ENCODE assay signal across 8 mouse cellular contexts in genomic region chr6:115676452-115677128, GRCm38 (mm10). TPM values are rescaled to one million over a fixed set of nuclear protein-coding genes. Genes with fewer than 3 reads are reported as not detected.
DNase-seq lines count a peak whose midpoint lies in the region; ATAC-seq and TF ChIP-seq lines count a peak whose summit lies in the region.

TSS of gene Raf1 (minus strand) at chr6:115676635.

- peak; percentile 98 for TF ChIP-seq POLR2A in olfactory bulb, adult 2 months (IDR thresholded peaks at IDR 0.05; ENCODE audit: insufficient read depth, low read depth, low read length)
- TF ChIP-seq POLR2A in thymus, adult 2 months (IDR thresholded peaks at IDR 0.05; ENCODE audit: control insufficient read depth, extremely low read depth, insufficient read depth, low read length, poor library complexity), result peak; percentile 94

- peak; percentile 11; the same call in 1 of the 2 replicates for TF ChIP-seq CTCF in layer of hippocampus, adult 2 months (conservative IDR thresholded peaks at IDR 0.05)
- no peak for TF ChIP-seq CTCF in lung, embryonic 14.5 days (IDR thresholded peaks at IDR 0.05; ENCODE audit: low read depth)
- TF ChIP-seq CTCF in olfactory bulb, adult 2 months (IDR thresholded peaks at IDR 0.05; ENCODE audit: insufficient read depth, low read depth, low read length), result no peak
- peak; percentile 74; the same call in 1 of the 2 replicates for TF ChIP-seq CTCF in thymus, adult 2 months (IDR thresholded peaks at IDR 0.05; ENCODE audit: borderline replicate concordance, control insufficient read depth, extremely low read depth, insufficient read depth, low read length, poor library complexity)

- under 1% methylated on average over 51 of the region's 51 CpGs for whole genome bisulfite sequencing in forebrain, embryonic 16.5 days
- WGBS in lung, embryonic 14.5 days, result under 1% methylated on average over 51 of the region's 51 CpGs
- 1% methylated on average over 51 of the region's 51 CpGs for WGBS in olfactory bulb, adult 2 months
- WGBS in thymus, adult 2 months, result under 1% methylated on average over 51 of the region's 51 CpGs

- H3K36me3 ChIP-seq in ES-E14 (ENCODE audit: control insufficient read depth, insufficient read depth, low read length, poor library complexity, severe bottlenecking), result no peaks in the 10 kb centered on the region
- no peaks in the 10 kb centered on the region for H3K36me3 ChIP-seq in forebrain, embryonic 16.5 days (ENCODE audit: control insufficient read depth, insufficient read depth)
- H3K36me3 ChIP-seq in lung, embryonic 14.5 days (ENCODE audit: insufficient read depth), result no peaks in the 10 kb centered on the region
- H3K36me3 ChIP-seq in thymus, adult 2 months (ENCODE audit: control insufficient read depth, insufficient read depth, low read length), result no peaks in the 10 kb centered on the region

- no peaks in the 10 kb centered on the region for H3K27me3 ChIP-seq in forebrain, embryonic 16.5 days (replicated peaks; ENCODE audit: control insufficient read depth, insufficient read depth, low read length)
- H3K27me3 ChIP-seq in lung, embryonic 14.5 days (ENCODE audit: insufficient read depth, low read length), result no peaks in the 10 kb centered on the region
- no peaks in the 10 kb centered on the region for H3K27me3 ChIP-seq in thymus, adult 2 months (ENCODE audit: control insufficient read depth, insufficient read depth, low read length)

- ATAC-seq in forebrain, embryonic 16.5 days, result peak; percentile 99
- peak; percentile 99 for ATAC-seq in lung, embryonic 14.5 days (ENCODE audit: insufficient read depth)

- H3K9me3 ChIP-seq in ES-E14 (ENCODE audit: control insufficient read depth, insufficient read depth, low read depth, low read length), result no peaks in the 10 kb centered on the region
- H3K9me3 ChIP-seq in forebrain, embryonic 16.5 days (ENCODE audit: control insufficient read depth, low read length), result no peaks in the 10 kb centered on the region
- H3K9me3 ChIP-seq in lung, embryonic 14.5 days (ENCODE audit: low read depth, low read length), result no peaks in the 10 kb centered on the region

- in situ Hi-C loops in ES-E14 (cut with MboI; ENCODE audit: low sequenced_read_pairs in 2 of 2, unreplicated experiment in 2 of 2), result no loop called here

- H3K4me1 ChIP-seq in ES-E14 (ENCODE audit: control insufficient read depth in 2 of 2, insufficient read depth in 2 of 2, low read length in 2 of 2, poor library complexity in 1 of 2), result peaks cover 5% of the 10 kb centered on the region in 2 experiments
- H3K4me1 ChIP-seq in forebrain, embryonic 16.5 days (replicated peaks; ENCODE audit: control insufficient read depth, insufficient read depth, low read length), result peaks cover 19% of the 10 kb centered on the region
- peaks cover 6% of the 10 kb centered on the region for H3K4me1 ChIP-seq in lung, embryonic 14.5 days (ENCODE audit: insufficient read depth)
- peaks cover 4% of the 10 kb centered on the region for H3K4me1 ChIP-seq in olfactory bulb, adult 2 months (ENCODE audit: control insufficient read depth, insufficient read depth, low read length)
- peaks cover 3% of the 10 kb centered on the region for H3K4me1 ChIP-seq in thymus, adult 2 months (replicated peaks; ENCODE audit: control insufficient read depth, insufficient read depth, low read length)

- peak within 1 kb of the TSS; percentile 99 for H3K9ac ChIP-seq in ES-E14 (ENCODE audit: insufficient read depth, low read depth, low read length, poor library complexity, severe bottlenecking)
- peak within 1 kb of the TSS; percentile 100 for H3K9ac ChIP-seq in forebrain, embryonic 16.5 days (replicated peaks; ENCODE audit: low read depth, low read length)
- H3K9ac ChIP-seq in lung, embryonic 14.5 days, result peak within 1 kb of the TSS; percentile 100

- H3K4me2 ChIP-seq in forebrain, embryonic 16.5 days (ENCODE audit: low read length), result peak within 1 kb of the TSS; percentile 67
- H3K4me2 ChIP-seq in lung, embryonic 14.5 days, result peak within 1 kb of the TSS; percentile 91

- peak; percentile 93 for DNase-seq in ES-E14 (ENCODE audit: low read depth, low spot score)
- peak; percentile 99 for DNase-seq in cerebellum, adult 11-12 months
- DNase-seq in heart, postnatal 36 days, result peak; percentile 98 to 99
- peak; percentile 97 to 100 for DNase-seq in layer of hippocampus, adult 2 months (ENCODE audit: low spot score in 2 of 2)
- peak; percentile 99 for DNase-seq in lung, embryonic 14.5 days
- peak; percentile 97 for DNase-seq in thymus, adult 2 months

- H3K4me3 ChIP-seq in ES-E14 (ENCODE audit: insufficient read depth in 1 of 2, low read depth in 1 of 2, low read length in 2 of 2, poor library complexity in 1 of 2, severe bottlenecking in 1 of 2), result peak within 1 kb of the TSS; percentile 79 to 93
- peak within 1 kb of the TSS; percentile 96 for H3K4me3 ChIP-seq in forebrain, embryonic 16.5 days (replicated peaks; ENCODE audit: low read length)
- H3K4me3 ChIP-seq in layer of hippocampus, adult 2 months, result peak within 1 kb of the TSS; percentile 90
- H3K4me3 ChIP-seq in lung, embryonic 14.5 days (ENCODE audit: low read depth, low read length), result peak within 1 kb of the TSS; percentile 100
- peak within 1 kb of the TSS; percentile 81 for H3K4me3 ChIP-seq in olfactory bulb, adult 2 months (ENCODE audit: insufficient read depth, low read depth, low read length)
- H3K4me3 ChIP-seq in thymus, adult 2 months (ENCODE audit: control insufficient read depth, insufficient read depth, low read length), result peak within 1 kb of the TSS; percentile 91

- intact Hi-C loops in heart, postnatal 36 days (cut with DNase I), result loop anchor here (2.0 to 5.0 kb wide), 4 partner anchors 16 to 129 kb away; partner anchors contain the start of gene Mkrn2

- peak within 1 kb of the TSS; percentile 88 for H3K27ac ChIP-seq in ES-E14 (ENCODE audit: insufficient read depth, low read depth, low read length, poor library complexity, severe bottlenecking)
- peak within 1 kb of the TSS; percentile 99 for H3K27ac ChIP-seq in forebrain, embryonic 16.5 days (ENCODE audit: low read length)
- H3K27ac ChIP-seq in layer of hippocampus, adult 2 months, result peak within 1 kb of the TSS; percentile 100
- H3K27ac ChIP-seq in lung, embryonic 14.5 days (ENCODE audit: low read depth), result peak within 1 kb of the TSS; percentile 99
- H3K27ac ChIP-seq in olfactory bulb, adult 2 months (ENCODE audit: insufficient read depth, low read depth, low read length), result peak within 1 kb of the TSS; percentile 96
- H3K27ac ChIP-seq in thymus, adult 2 months (ENCODE audit: control insufficient read depth, insufficient read depth, low read length), result peak within 1 kb of the TSS; percentile 79

TF ChIP-seq in ES-E14, 5 proteins besides CTCF, POLR2A, EP300 and RAD21:
- 0 out of 2 replicates have a peak, but pooled peaks have one; percentile 30 for TF ChIP-seq MAFK (IDR thresholded peaks at IDR 0.05; ENCODE audit: insufficient read depth, low read depth, low read length)
- peak; percentile 22; the same call in 1 of the 2 replicates for TF ChIP-seq CHD2 (IDR thresholded peaks at IDR 0.05; ENCODE audit: low read depth, low read length)
- peak; percentile 92 for TF ChIP-seq ZC3H11A (IDR thresholded peaks at IDR 0.05; ENCODE audit: borderline replicate concordance, low read depth, low read length)
- peak; percentile 87 for TF ChIP-seq HCFC1 (IDR thresholded peaks at IDR 0.05; ENCODE audit: borderline replicate concordance, insufficient read depth, low read length)
- no peak for TF ChIP-seq ZNF384 (IDR thresholded peaks at IDR 0.05; ENCODE audit: low read depth, low read length)
TF ChIP-seq in ES-E14: peak in this region for 4.

RNA-seq across cellular contexts. Expression of gene Raf1, which starts in this region (rescaled TPM):
- total RNA-seq in ES-E14 (2012; rRNA removed), result 128 and 140 TPM in 2 replicates
- polyA plus RNA-seq in forebrain, embryonic 16.5 days (2015; fragmentation: Nextera tagmentation; extraction: Ambion mirVana), result 158 and 160 TPM in 2 replicates
- total RNA-seq in heart, postnatal 36 days (2021), result 100 to 1,000 TPM; 113 to 115 TPM
- 10 to 100 TPM; 81.8 to 98.6 TPM for total RNA-seq in layer of hippocampus, adult 2 months (2021)
- 121 and 122 TPM in 2 replicates for polyA plus RNA-seq in lung, embryonic 14.5 days (2014; fragmentation: Nextera tagmentation; extraction: Ambion mirVana)
- not detected in 2 replicates for polyA plus RNA-seq in olfactory bulb, adult 2 months (2012; ENCODE audit: insufficient read depth, insufficient read length, low replicate concordance, missing spikeins)
- 185 and 209 TPM in 2 replicates for polyA plus RNA-seq in thymus, adult 2 months (2012; rRNA removed)

Comparison
In these comparisons a context has a peak if more than half of its experiments do, and no peak if none do; other contexts are left out.
1. Peak in every context shown above with its lines: DNase-seq, ATAC-seq, H3K4me3 ChIP-seq and H3K27ac ChIP-seq.
2. CTCF ChIP-seq: peak in layer of hippocampus, adult 2 months (single experiment) and thymus, adult 2 months (single experiment); none in lung, embryonic 14.5 days (single experiment) and olfactory bulb, adult 2 months (single experiment).